Mouse (Mus musculus) cerebellum, adult 9-11 months (tissue): ENCODE measurements around the gene Gm10309.

Experiments
- DNase-seq: peaks from one replicate; pipeline ENCODE4 v3.0.0; 2022

Gm10309 gene

DNA sequence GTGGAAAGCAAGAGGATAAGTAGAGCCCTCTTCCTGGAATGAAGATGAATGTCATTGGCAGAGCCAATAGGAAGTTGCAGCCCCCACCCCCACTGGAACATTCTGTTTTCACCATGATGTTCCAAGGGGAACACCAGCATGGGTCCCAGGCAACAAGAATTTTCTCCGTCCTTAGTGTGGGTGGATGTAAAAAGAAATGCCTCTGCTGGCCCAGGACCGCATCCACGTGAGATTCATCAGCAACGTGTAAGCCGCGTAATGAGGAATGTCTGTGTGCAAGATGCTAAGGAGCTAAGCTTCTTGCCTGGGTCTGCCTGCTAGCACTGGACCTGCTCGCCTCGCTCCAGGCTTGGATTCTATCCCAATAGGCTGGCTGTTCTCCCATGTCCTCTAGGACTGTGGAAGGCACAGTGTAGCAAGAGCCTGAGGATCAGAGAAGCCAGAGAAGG is at the start of gene Gm10309:
Gene Gm10309 (minus strand): TSS at position 50 of the 449 bp plus-strand sequence.
- DNase-seq = peak; percentile 84

DNA sequence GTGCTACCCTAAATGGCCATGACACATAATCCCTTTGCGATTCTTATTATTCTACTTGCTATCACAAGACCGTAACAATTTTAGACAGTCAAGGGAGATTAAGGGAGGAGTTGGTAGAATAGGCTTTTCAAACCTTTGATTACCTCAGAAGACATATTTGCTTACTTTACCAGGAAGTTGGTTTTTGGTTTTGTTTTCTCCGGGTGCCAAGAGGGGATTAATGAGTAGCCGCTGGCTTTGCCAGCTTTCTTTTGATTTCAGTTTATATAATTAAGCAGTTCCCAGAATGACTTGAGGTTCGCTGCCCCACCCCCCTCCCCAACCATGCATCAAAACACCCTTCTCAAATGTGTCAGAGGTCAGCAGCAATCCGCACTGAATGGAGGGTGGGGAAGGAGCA is 47.0 kb upstream of the Gm10309 start:
- no peak for DNase-seq

DNA sequence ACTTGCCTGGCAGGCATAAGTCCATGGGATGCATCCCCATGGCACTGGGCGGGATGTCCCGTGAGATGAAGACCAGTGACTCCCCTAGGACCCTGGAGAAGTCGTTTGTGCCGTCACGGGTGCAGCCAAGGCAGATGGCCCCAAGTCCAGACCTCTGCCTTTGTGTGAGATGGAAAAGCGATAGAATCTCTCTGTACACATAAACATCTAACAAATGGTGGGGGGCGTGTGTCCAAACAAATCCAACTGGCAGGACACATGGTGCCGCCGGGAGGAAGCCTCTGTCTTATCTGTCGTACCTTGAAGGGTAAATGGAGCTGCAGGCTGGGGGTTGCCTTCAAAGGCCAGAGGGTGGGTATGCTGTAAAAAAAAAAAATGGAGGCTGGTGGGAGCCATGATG is 46.5 kb upstream of the Gm10309 start:
- no peak for DNase-seq

DNA sequence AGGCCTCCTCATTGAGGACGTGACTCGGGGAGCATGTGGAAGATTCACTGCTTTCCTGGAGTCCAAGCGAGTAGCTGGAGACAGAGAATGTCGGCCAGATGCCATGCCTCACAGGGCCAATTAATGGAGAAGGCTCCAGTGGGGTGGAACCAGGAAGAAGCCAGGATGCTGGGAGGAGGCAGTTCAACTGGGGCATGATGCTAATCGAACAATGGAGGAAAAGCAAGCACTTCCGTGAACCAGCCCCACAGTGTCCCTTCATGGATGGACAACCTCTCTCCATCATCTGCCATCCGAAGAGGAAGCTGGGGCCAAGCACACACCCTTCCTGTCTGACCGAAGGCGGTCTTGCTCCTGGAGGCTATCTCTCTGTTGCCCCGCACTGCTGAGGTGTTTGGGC is 44.1 kb upstream of the Gm10309 start:
- no peak for DNase-seq

DNA sequence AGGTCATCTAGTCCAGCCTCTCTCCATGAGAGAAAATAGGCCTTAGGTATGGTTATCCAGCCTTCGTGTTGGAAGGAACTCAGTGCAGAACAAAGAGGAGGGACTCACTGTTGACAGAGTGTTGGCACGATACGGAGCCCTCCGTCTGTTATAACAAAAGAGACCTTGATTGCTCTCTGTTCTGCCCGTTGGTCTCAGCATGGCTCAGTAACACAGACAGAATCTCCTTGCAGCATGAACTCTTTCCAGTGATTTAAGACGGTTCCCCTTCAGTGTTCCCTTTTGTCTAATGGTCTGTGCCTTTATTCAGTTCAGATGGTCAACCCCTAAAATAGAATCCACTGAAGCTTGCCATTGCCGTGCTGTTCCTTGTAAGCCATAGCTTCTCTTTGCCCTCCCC is 41.5 kb upstream of the Gm10309 start:
- peak; percentile 50 for DNase-seq

DNA sequence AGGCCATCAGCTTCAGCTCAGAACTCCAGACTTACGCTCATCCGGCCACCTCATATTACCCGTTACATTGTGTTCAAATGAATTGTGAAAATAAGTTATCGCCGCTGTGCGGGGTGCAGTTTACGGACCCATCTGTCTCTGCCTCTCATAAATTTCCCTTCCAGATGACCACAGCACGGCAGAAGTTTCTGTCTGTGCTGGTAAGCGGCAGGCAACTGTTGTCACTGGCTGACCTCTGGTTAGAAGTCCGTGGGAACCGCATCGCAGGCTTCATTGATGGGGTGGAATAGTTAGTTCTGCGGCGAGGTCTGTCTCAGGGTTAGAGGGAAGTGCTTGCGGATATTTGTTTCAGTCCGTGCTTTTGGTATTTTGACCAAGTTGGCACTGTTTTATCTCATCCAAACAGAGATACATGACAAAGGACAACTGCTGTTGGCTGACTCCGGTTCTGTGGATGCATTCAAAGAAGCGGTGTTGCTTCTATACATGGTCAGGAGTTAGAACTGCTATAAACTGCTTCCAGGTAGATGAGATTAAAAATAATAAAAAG is 34.9 kb upstream of the Gm10309 start:
- DNase-seq = no peak

DNA sequence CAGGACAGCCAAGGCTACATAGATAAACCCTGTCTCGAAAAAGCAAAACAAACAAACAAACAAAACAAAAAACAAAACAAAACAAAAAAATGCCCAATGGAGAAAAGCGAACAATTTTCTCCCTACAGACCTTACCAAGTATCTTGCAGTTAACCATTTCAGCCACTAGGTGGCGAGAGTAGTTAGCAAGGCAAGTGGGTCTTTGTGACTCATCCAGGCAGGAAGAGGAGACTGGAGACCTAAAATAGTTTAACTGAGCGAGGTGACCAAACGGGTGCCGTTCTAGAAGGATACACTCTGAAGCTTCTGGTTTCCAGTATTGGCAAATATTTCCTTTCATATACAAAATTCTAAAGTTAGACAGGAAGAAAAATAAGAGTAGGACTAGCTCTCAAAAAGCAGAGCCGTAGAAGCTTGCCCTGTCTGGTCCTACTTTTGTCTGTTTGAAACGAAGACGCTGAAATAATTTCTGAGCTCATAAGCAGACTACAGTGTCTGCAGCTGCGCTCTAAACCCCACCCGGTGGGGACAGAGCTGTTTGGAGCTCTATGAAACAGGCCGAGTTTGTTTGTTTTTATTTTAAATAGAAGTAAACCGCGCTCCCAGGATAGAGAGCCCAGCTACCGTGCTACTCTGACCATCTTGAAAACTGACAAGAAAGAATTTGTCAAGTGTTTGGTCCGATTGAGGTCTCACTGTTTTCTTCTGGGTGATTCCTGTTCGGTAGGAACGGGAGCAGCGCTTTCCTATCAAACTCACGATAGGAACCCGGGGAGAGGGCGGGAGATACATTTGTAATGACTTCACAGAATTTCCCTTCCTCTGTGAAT is 31.0 kb upstream of the Gm10309 start:
- DNase-seq = peak; percentile 69

DNA sequence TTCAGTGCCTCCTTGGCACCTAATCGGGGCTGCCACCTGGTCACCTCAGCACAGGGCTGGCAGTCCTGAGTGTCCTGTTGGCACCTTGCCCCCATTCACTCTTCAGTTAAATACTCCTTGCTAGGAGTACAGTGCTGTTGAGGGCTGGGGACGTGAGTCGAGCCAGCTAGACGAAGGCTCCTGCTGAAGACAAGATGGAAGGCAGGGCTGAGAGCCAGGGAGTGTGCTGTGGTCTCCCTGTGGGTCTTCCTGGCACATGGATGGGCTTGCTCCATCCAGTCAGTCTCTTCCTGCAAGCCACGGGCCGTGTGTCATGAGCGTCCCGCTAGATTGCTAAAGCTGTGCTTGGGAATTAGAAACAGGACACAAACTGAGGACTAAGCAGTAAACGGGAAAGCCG is 30.1 kb upstream of the Gm10309 start:
- peak; percentile 89 for DNase-seq

DNA sequence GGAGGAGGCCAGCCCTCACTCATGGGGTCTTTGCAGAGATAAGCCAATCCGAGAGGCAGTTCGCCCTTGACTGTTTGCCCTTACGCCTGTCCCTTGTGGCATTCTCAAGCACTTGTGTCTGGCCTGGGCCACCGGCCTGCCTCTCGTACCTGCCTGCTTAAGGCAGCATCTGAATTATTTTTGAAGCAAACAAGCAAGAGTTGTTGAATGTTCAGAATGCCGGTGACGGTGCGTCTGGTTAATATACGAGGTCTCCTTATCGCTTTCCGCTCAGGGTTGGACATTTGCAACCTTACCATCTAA is 28.5 kb upstream of the Gm10309 start:
- no peak for DNase-seq

DNA sequence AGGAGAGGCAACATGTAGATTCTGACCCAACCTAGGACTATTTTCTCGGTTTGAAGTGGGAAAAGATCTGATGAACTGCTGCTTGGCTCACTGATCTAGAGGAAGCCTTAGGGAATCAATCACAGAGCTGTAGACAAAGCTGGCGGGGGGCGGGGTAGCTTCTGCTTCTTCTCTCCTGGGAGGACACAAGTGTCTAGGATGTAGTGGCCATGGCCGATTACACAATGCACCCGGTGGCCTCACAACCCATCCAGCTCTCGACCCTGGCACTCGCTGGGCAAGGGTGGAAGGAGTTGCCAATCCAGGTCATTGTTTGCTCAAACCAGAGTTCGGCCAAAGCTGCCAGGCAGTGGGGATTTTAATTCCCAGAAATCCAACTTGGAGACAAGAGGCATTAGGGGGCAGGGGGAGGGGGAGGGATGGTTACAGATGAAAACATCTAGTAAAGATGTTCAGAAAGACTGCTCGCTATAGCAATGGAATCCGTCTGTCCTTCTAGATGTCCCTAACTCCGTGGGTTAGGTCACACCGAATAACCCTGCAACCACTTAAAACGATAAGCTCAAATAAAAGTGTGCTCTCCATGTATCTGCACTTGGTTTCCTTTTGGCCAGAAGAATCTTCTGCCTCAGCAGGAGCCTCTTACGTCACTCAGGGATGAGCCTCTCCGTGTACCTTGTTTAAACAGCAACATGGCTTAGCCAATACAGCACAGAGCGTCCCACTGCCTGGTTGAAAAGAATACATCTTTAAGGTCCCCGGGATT is 27.9 kb upstream of the Gm10309 start:
- DNase-seq = no peak

DNA sequence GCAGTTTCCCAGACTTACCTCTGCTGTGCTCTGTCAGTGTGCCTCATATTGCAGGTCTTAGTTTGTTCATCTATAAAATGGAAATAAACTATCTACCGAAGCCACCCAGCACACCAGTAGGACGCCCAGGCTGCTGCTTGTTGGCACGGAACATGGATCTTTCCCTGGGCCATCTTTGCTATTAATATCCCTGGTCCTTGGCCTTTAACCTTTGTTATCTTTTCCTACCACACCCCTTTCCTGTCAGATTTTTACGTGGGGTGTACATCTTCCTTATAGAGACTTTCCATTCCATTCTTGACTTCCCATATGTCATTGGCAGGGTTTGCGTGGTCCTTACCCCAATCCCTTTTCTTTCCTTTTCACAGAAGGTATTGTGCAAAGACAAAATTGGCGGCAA is 26.2 kb upstream of the Gm10309 start:
- DNase-seq = no peak

DNA sequence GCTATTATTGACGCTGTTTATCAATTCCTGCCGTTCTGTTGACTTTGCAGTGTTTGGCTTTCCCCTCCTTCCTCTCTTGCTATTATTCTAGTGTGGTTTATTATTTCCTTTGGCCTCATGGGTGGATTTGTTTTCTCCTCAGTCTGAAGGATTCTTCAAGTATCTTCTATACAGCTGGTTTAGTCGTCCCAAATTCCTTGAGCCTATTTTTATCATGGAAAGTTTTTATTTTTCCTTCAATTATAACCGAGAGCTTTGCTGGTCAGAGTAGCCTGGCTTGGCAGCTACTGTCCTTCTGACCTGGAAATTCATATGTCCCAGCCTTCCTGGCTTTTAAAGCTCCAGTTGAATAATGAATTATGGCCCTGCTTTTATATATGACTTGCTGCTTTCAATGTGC is 24.4 kb upstream of the Gm10309 start:
- DNase-seq = no peak

DNA sequence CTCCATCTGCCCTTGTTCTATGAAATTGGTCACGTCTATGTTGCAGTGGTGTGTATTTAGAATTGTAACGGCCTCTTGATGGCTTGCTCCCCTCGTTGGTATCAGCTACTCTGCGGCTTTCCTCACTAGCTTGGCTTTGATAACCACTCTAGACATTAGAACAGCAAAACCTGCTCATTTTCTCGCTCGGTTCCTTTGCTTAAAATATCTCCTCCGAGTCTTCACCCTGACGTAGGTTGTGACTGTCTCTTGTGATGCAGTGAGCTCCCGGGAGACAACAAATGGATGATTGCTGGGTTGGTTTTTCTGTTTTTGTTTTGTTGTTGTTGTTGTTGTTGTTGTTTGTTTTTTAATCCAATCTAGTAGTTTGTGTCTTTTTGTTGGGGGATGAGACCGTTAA is 24.0 kb upstream of the Gm10309 start:
- DNase-seq = no peak

DNA sequence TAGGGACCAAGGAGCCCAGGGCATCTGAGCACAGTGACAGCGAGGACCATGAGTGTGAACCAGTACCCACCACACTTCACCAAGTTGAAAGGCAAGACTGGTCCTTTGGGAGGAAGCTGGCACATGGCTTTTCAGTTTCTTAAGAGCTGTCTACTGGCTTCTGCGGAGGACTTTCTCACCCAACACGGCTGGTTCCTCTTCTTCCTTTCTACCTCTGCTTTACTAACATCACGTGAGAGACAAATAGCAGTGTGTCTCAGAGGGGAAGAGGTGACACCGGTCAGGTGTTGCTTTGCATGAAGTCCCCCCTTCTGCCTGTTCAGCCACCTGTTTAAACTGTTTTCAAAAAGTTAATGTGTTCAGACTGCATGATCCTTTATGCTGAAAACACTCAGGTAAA is 22.3 kb upstream of the Gm10309 start:
- no peak for DNase-seq

DNA sequence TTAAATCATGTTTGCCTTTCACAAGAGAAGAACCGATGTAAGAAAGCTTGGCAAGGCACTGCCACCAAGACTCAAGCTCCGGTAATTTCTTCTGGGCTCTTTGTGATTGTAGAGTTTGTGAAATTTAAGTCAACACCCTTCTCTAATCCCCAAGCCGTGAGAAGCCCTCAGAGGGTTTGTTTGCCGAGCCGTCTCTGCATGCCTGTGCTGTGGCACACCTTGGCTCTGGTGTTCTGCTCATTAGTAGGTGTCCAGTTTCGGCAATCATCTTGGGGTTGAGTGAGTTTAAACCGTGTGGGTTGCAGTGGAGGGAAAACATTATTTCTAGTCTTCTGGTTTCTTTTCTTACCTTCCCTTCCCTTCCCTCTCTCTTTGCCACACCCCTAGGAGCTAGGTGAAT is 21.0 kb upstream of the Gm10309 start:
- no peak for DNase-seq

DNA sequence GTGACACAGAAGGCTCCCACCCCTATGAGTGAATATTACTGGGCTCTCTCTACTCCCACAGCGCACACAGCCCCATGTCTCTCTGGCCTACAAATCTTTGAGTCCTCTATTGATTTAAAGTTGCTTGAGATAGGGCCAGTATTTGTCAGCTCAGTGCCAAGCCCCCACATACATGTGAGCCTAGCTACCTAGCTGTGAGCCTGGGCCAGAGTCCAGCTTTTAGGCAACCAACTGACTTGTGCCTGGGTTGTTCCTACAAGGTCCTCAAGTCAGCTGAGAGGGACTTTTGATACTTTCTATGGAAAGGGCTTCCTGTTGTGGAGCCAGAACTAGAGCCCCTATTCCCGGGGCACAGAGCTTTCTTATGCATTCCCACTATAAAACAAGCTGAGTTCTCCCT is 20.0 kb upstream of the Gm10309 start:
- DNase-seq = no peak

DNA sequence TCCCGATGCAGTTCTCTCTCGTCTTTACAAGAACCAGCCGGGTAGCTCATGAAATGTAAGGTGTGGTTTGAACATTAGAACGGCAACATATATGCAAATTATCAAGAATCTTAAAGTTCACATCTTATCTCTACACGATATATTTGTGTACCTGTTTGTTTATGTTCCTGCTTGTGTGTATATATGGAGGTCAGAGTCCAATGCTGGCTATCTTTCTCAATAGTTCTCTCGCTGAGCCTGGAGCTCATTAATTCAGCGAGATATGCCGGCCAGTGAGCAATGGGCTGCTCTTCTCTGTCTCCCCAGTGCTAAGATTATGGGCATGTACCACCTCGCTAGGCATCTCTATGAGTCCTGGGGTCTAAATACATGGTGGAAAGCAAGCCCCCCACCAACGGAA is 18.8 kb upstream of the Gm10309 start:
- DNase-seq = no peak

DNA sequence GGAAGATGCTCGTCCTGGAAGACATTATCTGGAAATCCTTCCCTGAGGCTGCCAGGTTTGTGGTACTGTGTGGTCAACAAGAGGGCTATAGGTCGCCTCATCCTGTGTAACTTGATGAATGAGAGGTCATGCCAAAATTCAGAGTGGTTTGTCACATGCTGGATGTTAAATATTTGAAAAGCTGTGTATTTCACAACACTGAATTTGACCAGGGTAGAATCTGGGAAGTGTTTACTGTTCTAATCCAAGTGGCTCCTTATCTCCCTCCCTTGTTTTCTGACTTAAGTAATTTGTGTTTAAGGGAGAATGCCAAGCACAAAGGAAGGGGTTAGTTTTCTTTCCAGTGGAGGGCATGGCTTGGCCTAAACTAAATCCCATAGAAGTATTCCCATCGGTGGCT is 18.3 kb upstream of the Gm10309 start:
- no peak for DNase-seq

DNA sequence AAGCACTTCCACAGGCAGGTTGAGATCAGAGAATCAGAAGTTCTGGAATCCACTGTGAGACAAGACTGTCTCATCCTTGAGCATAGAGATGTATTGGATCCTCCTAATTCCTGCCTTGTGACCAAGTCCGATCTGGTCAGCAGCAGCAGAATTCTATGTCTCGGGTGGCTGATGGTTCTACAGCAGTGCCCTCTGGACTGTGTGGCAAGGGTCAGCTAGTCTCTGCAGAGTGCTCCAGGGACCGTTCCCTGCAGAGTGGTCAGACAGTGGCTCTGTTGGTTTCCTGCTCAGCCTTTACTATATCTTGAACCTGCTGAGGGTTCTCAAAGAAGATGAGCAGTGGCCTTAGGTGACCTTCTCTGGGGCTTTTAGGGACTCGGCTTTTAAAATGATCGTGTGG is 17.6 kb upstream of the Gm10309 start:
- DNase-seq = no peak

DNA sequence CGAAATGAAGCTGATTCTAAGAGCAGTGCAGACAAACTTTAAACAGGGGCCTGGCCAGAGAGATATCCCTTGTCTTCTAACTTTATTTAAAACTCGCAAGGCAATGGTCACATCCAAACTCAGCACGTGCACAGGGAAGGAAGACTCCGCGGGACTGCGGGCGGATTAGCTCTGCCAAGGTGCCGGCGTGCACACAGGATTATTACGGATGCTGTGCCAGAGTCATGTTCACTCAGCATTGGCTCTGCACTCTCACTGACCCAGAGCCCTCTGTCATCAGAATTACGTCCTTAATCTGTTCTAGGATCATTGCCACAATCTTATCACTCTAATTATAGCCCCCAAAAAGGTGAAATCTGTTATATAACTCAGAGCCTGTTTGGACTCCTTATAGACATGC is 16.2 kb upstream of the Gm10309 start:
- DNase-seq = peak; percentile 46

DNA sequence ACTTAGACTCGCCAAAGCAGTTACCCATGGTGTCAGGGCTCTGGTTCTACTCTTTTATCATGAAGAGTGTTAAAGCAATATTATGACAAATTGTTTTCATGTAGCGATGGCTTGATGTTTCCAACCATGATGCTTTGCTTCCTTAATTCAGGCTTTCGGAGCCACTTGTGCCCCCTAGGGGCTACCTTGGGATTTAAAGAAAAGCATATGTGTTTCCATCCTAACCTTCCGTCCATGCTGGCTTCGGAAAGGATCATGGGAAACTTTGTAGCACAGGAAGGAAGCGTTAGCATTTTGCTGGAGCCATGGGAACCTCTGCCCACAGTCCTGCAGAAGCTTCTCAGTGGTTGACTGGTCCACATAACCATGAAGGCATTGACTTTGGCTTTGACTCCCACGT is 13.6 kb upstream of the Gm10309 start:
- DNase-seq = no peak

DNA sequence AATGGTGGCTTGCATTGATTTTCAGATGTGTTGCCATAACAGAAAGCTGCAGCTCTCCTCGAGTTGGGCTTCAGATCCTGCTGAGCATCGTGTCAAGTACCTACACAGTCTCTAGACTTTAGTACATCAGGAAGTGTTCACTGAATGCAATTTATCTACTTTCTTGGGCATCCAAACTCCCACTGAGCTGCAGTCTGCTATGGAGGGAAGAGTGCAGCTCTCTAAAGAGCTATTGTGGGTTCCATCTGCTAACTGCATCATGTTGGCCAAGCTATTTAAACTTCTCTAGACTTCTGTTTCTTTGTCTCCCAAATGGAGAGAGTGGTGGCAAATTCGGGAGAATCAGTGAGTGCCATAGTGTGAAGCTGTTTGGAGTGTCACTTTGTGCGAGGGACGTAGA is 11.6 kb upstream of the Gm10309 start:
- peak; percentile 46 for DNase-seq

DNA sequence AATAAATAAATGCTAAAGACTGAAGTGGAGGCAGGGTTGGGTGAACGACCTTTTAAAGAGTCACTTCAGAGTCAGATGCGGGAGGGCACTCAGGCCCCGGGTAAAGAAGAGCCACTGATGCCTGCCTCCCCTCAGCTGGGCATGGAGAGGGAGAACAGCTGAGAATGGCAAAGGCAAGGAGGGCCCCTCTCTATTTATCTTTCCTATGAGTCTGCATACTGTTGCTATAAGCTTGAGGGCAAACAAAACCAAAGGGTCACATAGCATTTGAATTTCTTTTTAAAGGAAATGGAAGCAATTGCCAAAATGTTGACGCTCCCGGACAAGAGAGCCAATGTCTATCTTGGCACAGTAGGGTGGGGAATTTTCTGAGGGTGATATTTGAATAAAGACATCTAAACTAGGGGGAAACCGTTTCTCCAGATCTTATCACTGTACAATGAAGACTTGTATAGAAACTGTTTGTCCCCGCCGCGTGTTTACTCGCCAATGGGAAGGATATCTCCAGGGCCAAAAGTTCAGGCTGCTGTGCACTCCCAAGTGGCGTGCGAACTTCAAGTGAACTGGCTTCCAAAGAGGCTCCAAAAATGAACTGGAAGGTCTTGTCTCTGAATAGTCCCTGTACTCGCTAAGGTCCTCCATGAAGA is 10.1 kb upstream of the Gm10309 start:
- no peak for DNase-seq

DNA sequence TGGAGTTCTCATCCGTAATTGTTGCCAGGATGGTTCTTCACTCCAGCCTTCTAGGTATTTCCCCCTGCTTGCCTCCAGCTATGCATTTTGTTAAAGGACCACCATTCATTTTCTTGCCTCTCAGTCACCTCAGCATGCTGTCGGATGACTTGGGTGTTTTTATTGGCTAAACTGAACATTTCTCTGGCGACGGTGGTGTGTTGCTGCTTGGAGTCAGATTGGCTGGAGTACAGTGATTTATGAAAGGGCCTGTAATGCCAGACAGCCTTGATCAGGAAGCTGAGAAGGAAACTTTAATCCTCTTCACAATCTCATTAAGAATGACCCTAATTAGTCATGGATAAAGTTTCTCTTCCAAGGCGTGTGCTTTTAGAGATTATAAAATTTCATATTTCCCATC is 4.8 kb upstream of the Gm10309 start:
- no peak for DNase-seq
